In genomic region chr11:32580305-32580947, GRCm38 (mm10) we compare ENCODE assay signal across 9 mouse cellular contexts. TPM values are rescaled to one million over a fixed set of nuclear protein-coding genes. Genes with fewer than 3 reads are reported as not detected.
DNase-seq lines count a peak whose midpoint lies in the region; ATAC-seq and TF ChIP-seq lines count a peak whose summit lies in the region.
"Had no signal": no experiment of that assay in that cellular context is flagged by ENCODE, and none has a peak within 500 bp of the region (broad histone marks: within the 10 kb centered on the region; RNA-seq: fewer than 3 reads in every experiment).

No protein-coding gene starts in this region.

- TF ChIP-seq POLR2A in ES-Bruce4 (IDR thresholded peaks at IDR 0.05; ENCODE audit: insufficient read depth, low read length), result no peak
- TF ChIP-seq POLR2A in myocyte (IDR thresholded peaks at IDR 0.05; ENCODE audit: insufficient read length, low read depth), result no peak

- H3K9me3 ChIP-seq in hindbrain, embryonic 11.5 days (ENCODE audit: control insufficient read depth, low read length), result no peaks in the 10 kb centered on the region
- no peaks in the 10 kb centered on the region for H3K9me3 ChIP-seq in hindbrain, embryonic 12.5 days (replicated peaks)
- no peaks in the 10 kb centered on the region for H3K9me3 ChIP-seq in ES-Bruce4 (replicated peaks; ENCODE audit: control insufficient read depth, insufficient read depth, low read length, poor library complexity, severe bottlenecking)
- no peaks in the 10 kb centered on the region for H3K9me3 ChIP-seq in forebrain, embryonic 13.5 days (replicated peaks)
- no peaks in the 10 kb centered on the region for H3K9me3 ChIP-seq in liver, embryonic 11.5 days (ENCODE audit: control insufficient read depth, low read length)
- H3K9me3 ChIP-seq: hindbrain, embryonic 15.5 days had no signal

- no peak overlapping the region for H3ac ChIP-seq in myocyte (ENCODE audit: control insufficient read depth, insufficient read length)

- H3K27me3 ChIP-seq in hindbrain, embryonic 11.5 days (ENCODE audit: control insufficient read depth, insufficient read depth, low read length), result no peaks in the 10 kb centered on the region
- H3K27me3 ChIP-seq in hindbrain, embryonic 12.5 days, result no peaks in the 10 kb centered on the region
- H3K27me3 ChIP-seq in ES-Bruce4 (ENCODE audit: control insufficient read depth, insufficient read depth, low read length, poor library complexity, severe bottlenecking) (no peaks in the 10 kb centered on the region), myocyte (ENCODE audit: control insufficient read depth, insufficient read depth, insufficient read length) (no peaks in the 10 kb centered on the region)
- no peaks in the 10 kb centered on the region for H3K27me3 ChIP-seq in forebrain, embryonic 13.5 days
- H3K27me3 ChIP-seq in liver, embryonic 11.5 days (replicated peaks; ENCODE audit: control insufficient read depth, insufficient read depth, low read length), result no peaks in the 10 kb centered on the region
- H3K27me3 ChIP-seq: hindbrain, embryonic 15.5 days had no signal

- H3K36me3 ChIP-seq in hindbrain, embryonic 11.5 days (ENCODE audit: control insufficient read depth, insufficient read depth, low read length), result no peaks in the 10 kb centered on the region
- no peaks in the 10 kb centered on the region for H3K36me3 ChIP-seq in hindbrain, embryonic 12.5 days
- H3K36me3 ChIP-seq in ES-Bruce4 (ENCODE audit: control insufficient read depth, insufficient read depth, low read length, poor library complexity, severe bottlenecking) (no peaks in the 10 kb centered on the region), myocyte (ENCODE audit: control insufficient read depth, insufficient read depth) (no peaks in the 10 kb centered on the region)
- no peaks in the 10 kb centered on the region for H3K36me3 ChIP-seq in forebrain, embryonic 13.5 days (ENCODE audit: poor library complexity, severe bottlenecking)
- no peaks in the 10 kb centered on the region for H3K36me3 ChIP-seq in liver, embryonic 11.5 days (ENCODE audit: control insufficient read depth, insufficient read depth, low read length)
- H3K36me3 ChIP-seq: hindbrain, embryonic 15.5 days had no signal

- 0 out of 2 replicates have a peak, but pooled peaks have one; percentile 43 for ATAC-seq in hindbrain, embryonic 11.5 days (ENCODE audit: low FRiP score)
- ATAC-seq in hindbrain, embryonic 12.5 days (ENCODE audit: low FRiP score), result no peak
- ATAC-seq in forebrain, embryonic 13.5 days, result peak; percentile 71
- ATAC-seq in liver, embryonic 11.5 days (replicated peaks; ENCODE audit: low FRiP score), result peak; percentile 68

- 0 out of 2 replicates have a peak, but pooled peaks cover 2% of the 10 kb centered on the region for H3K4me1 ChIP-seq in hindbrain, embryonic 11.5 days (replicated peaks; ENCODE audit: control insufficient read depth, insufficient read depth, low read length)
- peaks cover 12% of the 10 kb centered on the region; the same call in 1 of the 2 replicates for H3K4me1 ChIP-seq in hindbrain, embryonic 12.5 days
- H3K4me1 ChIP-seq in ES-Bruce4 (ENCODE audit: control insufficient read depth, insufficient read depth, low read length), result no peaks in the 10 kb centered on the region
- no peaks in the 10 kb centered on the region for H3K4me1 ChIP-seq in forebrain, embryonic 13.5 days
- no peaks in the 10 kb centered on the region; the same call in 1 of the 2 replicates for H3K4me1 ChIP-seq in liver, embryonic 11.5 days (replicated peaks; ENCODE audit: control insufficient read depth, insufficient read depth, low read length)

- H3K27ac ChIP-seq in hindbrain, embryonic 11.5 days (ENCODE audit: low read depth, low read length), result no peak overlapping the region
- H3K27ac ChIP-seq in hindbrain, embryonic 12.5 days, result no peak overlapping the region
- no peak overlapping the region for H3K27ac ChIP-seq in ES-Bruce4 (ENCODE audit: insufficient read depth, low read length)
- no peak overlapping the region for H3K27ac ChIP-seq in forebrain, embryonic 13.5 days
- H3K27ac ChIP-seq in liver, embryonic 11.5 days (ENCODE audit: low read depth, low read length), result no peak overlapping the region
- H3K27ac ChIP-seq: hindbrain, embryonic 15.5 days had no signal

- no peaks in the 10 kb centered on the region for H3K79me2 ChIP-seq in myocyte (ENCODE audit: control insufficient read depth, insufficient read depth)

- no peak overlapping the region for H3K4me3 ChIP-seq in hindbrain, embryonic 11.5 days (ENCODE audit: low read depth, low read length)
- no peak overlapping the region for H3K4me3 ChIP-seq in hindbrain, embryonic 12.5 days
- H3K4me3 ChIP-seq in ES-Bruce4 (ENCODE audit: low read depth, low read length) (peak overlapping the region; percentile 55), myocyte (no peak overlapping the region)
- no peak overlapping the region for H3K4me3 ChIP-seq in forebrain, embryonic 13.5 days
- H3K4me3 ChIP-seq in liver, embryonic 11.5 days (ENCODE audit: low read depth, low read length), result no peak overlapping the region
- H3K4me3 ChIP-seq: hindbrain, embryonic 15.5 days had no signal

- H3K9ac ChIP-seq in hindbrain, embryonic 11.5 days (ENCODE audit: low read depth, low read length), result no peak overlapping the region
- no peak overlapping the region for H3K9ac ChIP-seq in hindbrain, embryonic 12.5 days
- H3K9ac ChIP-seq in ES-Bruce4 (ENCODE audit: low read depth, poor library complexity, severe bottlenecking), result no peak overlapping the region
- H3K9ac ChIP-seq in forebrain, embryonic 13.5 days, result no peak overlapping the region
- H3K9ac ChIP-seq in liver, embryonic 11.5 days (ENCODE audit: low read depth, low read length), result no peak overlapping the region
- H3K9ac ChIP-seq: hindbrain, embryonic 15.5 days had no signal

- TF ChIP-seq CTCF in ES-Bruce4 (IDR thresholded peaks at IDR 0.05; ENCODE audit: low read depth, low read length), result no peak

- no peak for DNase-seq in hindbrain, embryonic 11.5 days (ENCODE audit: low spot score)
- DNase-seq in liver, embryonic 11.5 days (ENCODE audit: low spot score), result no peak
- DNase-seq in urinary bladder, postnatal 25 days (ENCODE audit: low spot score), result no peak
- DNase-seq in adrenal gland, adult 18-20 months (ENCODE audit: low spot score in 2 of 2), result no peak

- TF ChIP-seq EP300 in ES-Bruce4 (IDR thresholded peaks at IDR 0.05; ENCODE audit: insufficient read depth, low read depth, low read length), result no peak

- 82% methylated on average over 16 of the region's 16 CpGs for WGBS in hindbrain, embryonic 11.5 days
- 82% methylated on average over 16 of the region's 16 CpGs for WGBS in hindbrain, embryonic 12.5 days
- WGBS in forebrain, embryonic 13.5 days, result 75% methylated on average over 16 of the region's 16 CpGs
- WGBS in liver, embryonic 11.5 days, result 77% methylated on average over 16 of the region's 16 CpGs

- H3K4me2 ChIP-seq in hindbrain, embryonic 11.5 days (replicated peaks; ENCODE audit: low read depth, low read length), result no peak overlapping the region
- H3K4me2 ChIP-seq in hindbrain, embryonic 12.5 days (replicated peaks), result no peak overlapping the region
- no peak overlapping the region for H3K4me2 ChIP-seq in forebrain, embryonic 13.5 days
- no peak overlapping the region for H3K4me2 ChIP-seq in liver, embryonic 11.5 days
- no peak overlapping the region for H3K4me2 ChIP-seq in myocyte (ENCODE audit: low read depth)
- H3K4me2 ChIP-seq: hindbrain, embryonic 15.5 days had no signal

TF ChIP-seq in myocyte, 11 proteins besides CTCF, POLR2A, EP300 and RAD21:
- TF ChIP-seq USF1 (IDR thresholded peaks at IDR 0.05; ENCODE audit: low read depth) (peak; percentile 55), SRF (IDR thresholded peaks at IDR 0.05; ENCODE audit: control insufficient read depth, insufficient read length, low read depth) (no peak)
TF ChIP-seq in myocyte: peak in this region for 1.

RNA-seq across cellular contexts. Expression of gene Stk10, which starts 47.3 kb away (rescaled TPM):
- 1.3 and 2.3 TPM in 2 replicates for polyA plus RNA-seq in hindbrain, embryonic 11.5 days (2014; fragmentation: Nextera tagmentation; extraction: Ambion mirVana)
- polyA plus RNA-seq in hindbrain, embryonic 12.5 days (2016; fragmentation: Nextera tagmentation; extraction: Ambion mirVana), result 2.5 and 3.3 TPM in 2 replicates
- polyA plus RNA-seq in ES-Bruce4 (2011; ENCODE audit: insufficient read depth, insufficient read length, low read depth, missing spikeins), result 7.2 and 7.3 TPM in 2 replicates
- 1.3 TPM in 2 replicates for polyA plus RNA-seq in forebrain, embryonic 13.5 days (2015; fragmentation: Nextera tagmentation; extraction: Ambion mirVana)
- polyA plus RNA-seq in liver, embryonic 11.5 days (2014; fragmentation: Nextera tagmentation; extraction: Ambion mirVana), result 4.8 and 5.8 TPM in 2 replicates
- polyA plus RNA-seq in myocyte (2012; fragmentation: generic; extraction: Trizol), result 7.1 TPM
- total RNA-seq in adrenal gland, adult 18-20 months (2021), result 10 to 100 TPM in 1 of 2 experiments, 1 to 10 TPM in 1; 9.8 to 13.3 TPM

RNA-seq across cellular contexts. Expression of gene Efcab9, which starts 48.5 kb away (rescaled TPM):
- 0.28 TPM in 1 of 2 replicates, not detected in the other for polyA plus RNA-seq in hindbrain, embryonic 11.5 days (2014; fragmentation: Nextera tagmentation; extraction: Ambion mirVana)
- not detected in 2 replicates for polyA plus RNA-seq in hindbrain, embryonic 12.5 days (2016; fragmentation: Nextera tagmentation; extraction: Ambion mirVana)
- polyA plus RNA-seq in ES-Bruce4 (2011; ENCODE audit: insufficient read depth, insufficient read length, low read depth, missing spikeins), result not detected in 2 replicates
- polyA plus RNA-seq in forebrain, embryonic 13.5 days (2015; fragmentation: Nextera tagmentation; extraction: Ambion mirVana), result 0.27 and 0.33 TPM in 2 replicates
- 0.25 and 0.49 TPM in 2 replicates for polyA plus RNA-seq in liver, embryonic 11.5 days (2014; fragmentation: Nextera tagmentation; extraction: Ambion mirVana)
- 0.08 TPM for polyA plus RNA-seq in myocyte (2012; fragmentation: generic; extraction: Trizol)
- total RNA-seq in adrenal gland, adult 18-20 months (2021), result 1 to 10 TPM; 1.0 to 1.6 TPM
